Comparison of ENCODE assay signal across 7 mouse cellular contexts in genomic region chr11:87404111-87404853, GRCm38 (mm10). TPM values are rescaled to one million over a fixed set of nuclear protein-coding genes. Genes with fewer than 3 reads are reported as not detected.
DNase-seq lines count a peak whose midpoint lies in the region; ATAC-seq and TF ChIP-seq lines count a peak whose summit lies in the region.

No protein-coding gene starts in this region.

- H3K27me3 ChIP-seq in embryonic facial prominence, embryonic 12.5 days: no peaks in the 10 kb centered on the region
- no peaks in the 10 kb centered on the region for H3K27me3 ChIP-seq in heart, adult 2 months (ENCODE audit: control insufficient read depth, insufficient read depth, low read length)
- H3K27me3 ChIP-seq in limb, embryonic 13.5 days: no peaks in the 10 kb centered on the region
- H3K27me3 ChIP-seq in midbrain, embryonic 16.5 days (ENCODE audit: control insufficient read depth, insufficient read depth, low read depth, low read length): no peaks in the 10 kb centered on the region

- H3K4me1 ChIP-seq in embryonic facial prominence, embryonic 12.5 days: peaks cover 4% of the 10 kb centered on the region; the same call in 1 of the 2 replicates
- H3K4me1 ChIP-seq in heart, adult 2 months (ENCODE audit: control insufficient read depth, insufficient read depth, low read length): no peaks in the 10 kb centered on the region
- H3K4me1 ChIP-seq in limb, embryonic 13.5 days: 0 out of 2 replicates have a peak, but pooled peaks cover 4% of the 10 kb centered on the region
- H3K4me1 ChIP-seq in midbrain, embryonic 16.5 days (ENCODE audit: control insufficient read depth, insufficient read depth, low read length): peaks cover 2% of the 10 kb centered on the region; the same call in 1 of the 2 replicates

- DNase-seq in adrenal gland, postnatal 25 days: peak; percentile 98
- peak; percentile 97 to 99 for DNase-seq in heart, adult 2 months
- peak; percentile 92 to 97 for DNase-seq in kidney, adult 8-10 months
- DNase-seq in spleen, postnatal 10 days (ENCODE audit: low spot score in 2 of 2): peak; percentile 97 to 98

- H3K36me3 ChIP-seq in embryonic facial prominence, embryonic 12.5 days: no peaks in the 10 kb centered on the region
- H3K36me3 ChIP-seq in heart, adult 2 months (ENCODE audit: control insufficient read depth, insufficient read depth, low read length): no peaks in the 10 kb centered on the region
- H3K36me3 ChIP-seq in limb, embryonic 13.5 days: peaks cover 4% of the 10 kb centered on the region
- no peaks in the 10 kb centered on the region for H3K36me3 ChIP-seq in midbrain, embryonic 16.5 days (ENCODE audit: control insufficient read depth, insufficient read depth, low read length)

- TF ChIP-seq CTCF in heart, adult 2 months (IDR thresholded peaks at IDR 0.05): peak; percentile 31

- ATAC-seq in embryonic facial prominence, embryonic 12.5 days (ENCODE audit: insufficient number of reproducible peaks, insufficient read depth, low FRiP score, low TSS enrichment): peak; percentile 76
- ATAC-seq in limb, embryonic 13.5 days (ENCODE audit: low FRiP score, low read depth): peak; percentile 91
- peak; percentile 93 for ATAC-seq in midbrain, embryonic 16.5 days

- intact Hi-C loops in heart, adult 2 months (cut with DNase I): loop anchor here (1.0 kb wide), 1 partner anchor 18 kb away; no protein-coding TSS in a partner anchor

- peak; percentile 95 for TF ChIP-seq POLR2A in heart, adult 2 months (IDR thresholded peaks at IDR 0.05; ENCODE audit: insufficient read depth, low read depth, low read length)

- no peaks in the 10 kb centered on the region for H3K9me3 ChIP-seq in embryonic facial prominence, embryonic 12.5 days
- H3K9me3 ChIP-seq in limb, embryonic 13.5 days: no peaks in the 10 kb centered on the region; the same call in 1 of the 2 replicates
- no peaks in the 10 kb centered on the region for H3K9me3 ChIP-seq in midbrain, embryonic 16.5 days (replicated peaks; ENCODE audit: control insufficient read depth, low read length, poor library complexity, severe bottlenecking)

- no peak; the same call in none of the 2 replicates for TF ChIP-seq EP300 in heart, adult 2 months (IDR thresholded peaks at IDR 0.05; ENCODE audit: insufficient read depth, low read depth, low read length)

- peak overlapping the region; percentile 55 for H3K9ac ChIP-seq in embryonic facial prominence, embryonic 12.5 days
- peak overlapping the region; percentile 79 for H3K9ac ChIP-seq in heart, adult 2 months (ENCODE audit: low read depth, low read length)
- H3K9ac ChIP-seq in limb, embryonic 13.5 days: peak overlapping the region; percentile 77
- H3K9ac ChIP-seq in midbrain, embryonic 16.5 days (ENCODE audit: low read depth, low read length): peak overlapping the region; percentile 74

- WGBS in embryonic facial prominence, embryonic 12.5 days: 2% methylated on average over 58 of the region's 58 CpGs
- WGBS in heart, adult 2 months: 1% methylated on average over 58 of the region's 58 CpGs
- 3% methylated on average over 56 of the region's 58 CpGs for WGBS in limb, embryonic 13.5 days
- 2% methylated on average over 58 of the region's 58 CpGs for WGBS in midbrain, embryonic 16.5 days

- peak overlapping the region; percentile 93 for H3K27ac ChIP-seq in embryonic facial prominence, embryonic 12.5 days
- H3K27ac ChIP-seq in heart, adult 2 months: peak overlapping the region; percentile 89
- H3K27ac ChIP-seq in limb, embryonic 13.5 days: peak overlapping the region; percentile 94
- H3K27ac ChIP-seq in midbrain, embryonic 16.5 days (ENCODE audit: low read length): peak overlapping the region; percentile 87

- H3K4me2 ChIP-seq in embryonic facial prominence, embryonic 12.5 days (replicated peaks): peak overlapping the region; percentile 52
- peak overlapping the region; percentile 66 for H3K4me2 ChIP-seq in limb, embryonic 13.5 days (replicated peaks)
- H3K4me2 ChIP-seq in midbrain, embryonic 16.5 days (ENCODE audit: low read length): peak overlapping the region; percentile 50

- no peaks in the 10 kb centered on the region for H3K79me2 ChIP-seq in heart, adult 2 months (replicated peaks; ENCODE audit: control insufficient read depth, insufficient read depth, low read length)

- H3K4me3 ChIP-seq in embryonic facial prominence, embryonic 12.5 days: peak overlapping the region; percentile 46
- H3K4me3 ChIP-seq in heart, adult 2 months: peak overlapping the region; percentile 74
- peak overlapping the region; percentile 63 for H3K4me3 ChIP-seq in limb, embryonic 13.5 days
- peak overlapping the region; percentile 48 for H3K4me3 ChIP-seq in midbrain, embryonic 16.5 days (ENCODE audit: low read depth, low read length)

RNA-seq across cellular contexts. Expression of gene Rad51c, which starts 0.5 kb away (rescaled TPM):
- 2.0 and 3.2 TPM in 2 replicates for total RNA-seq in adrenal gland, postnatal 25 days (2021)
- 10.6 TPM in 2 replicates for polyA plus RNA-seq in embryonic facial prominence, embryonic 12.5 days (2016; fragmentation: Nextera tagmentation; extraction: Ambion mirVana)
- total RNA-seq in heart, adult 2 months (2021): 1 to 10 TPM in 1 of 2 experiments, under 1 TPM in 1; 0.89 to 1.7 TPM
- 0.35 and 0.97 TPM in 2 replicates for polyA plus RNA-seq in heart, adult 2 months (2012; rRNA removed)
- 10.0 and 10.2 TPM in 2 replicates for polyA plus RNA-seq in limb, embryonic 13.5 days (2015; fragmentation: Nextera tagmentation; extraction: Ambion mirVana)
- polyA plus RNA-seq in midbrain, embryonic 16.5 days (2015; fragmentation: Nextera tagmentation; extraction: Ambion mirVana): 3.6 and 4.0 TPM in 2 replicates

RNA-seq across cellular contexts. Expression of gene Tex14, which starts 0.6 kb away (rescaled TPM):
- total RNA-seq in adrenal gland, postnatal 25 days (2021): 0.19 and 1.1 TPM in 2 replicates
- 0.64 and 0.99 TPM in 2 replicates for polyA plus RNA-seq in embryonic facial prominence, embryonic 12.5 days (2016; fragmentation: Nextera tagmentation; extraction: Ambion mirVana)
- under 1 TPM in 1 of 2 experiments, not detected in 1; 0.23 TPM for total RNA-seq in heart, adult 2 months (2021)
- polyA plus RNA-seq in heart, adult 2 months (2012; rRNA removed): 0.08 and 0.35 TPM in 2 replicates
- polyA plus RNA-seq in limb, embryonic 13.5 days (2015; fragmentation: Nextera tagmentation; extraction: Ambion mirVana): 0.93 and 1.3 TPM in 2 replicates
- polyA plus RNA-seq in midbrain, embryonic 16.5 days (2015; fragmentation: Nextera tagmentation; extraction: Ambion mirVana): 0.29 and 0.39 TPM in 2 replicates

RNA-seq across cellular contexts. Expression of gene Ppm1e, which starts 45.5 kb away (rescaled TPM):
- 24.3 and 28.3 TPM in 2 replicates for total RNA-seq in adrenal gland, postnatal 25 days (2021)
- 4.1 and 4.3 TPM in 2 replicates for polyA plus RNA-seq in embryonic facial prominence, embryonic 12.5 days (2016; fragmentation: Nextera tagmentation; extraction: Ambion mirVana)
- 1 to 10 TPM; 6.3 to 6.9 TPM for total RNA-seq in heart, adult 2 months (2021)
- 1.8 and 4.4 TPM in 2 replicates for polyA plus RNA-seq in heart, adult 2 months (2012; rRNA removed)
- 2.1 TPM in 2 replicates for polyA plus RNA-seq in limb, embryonic 13.5 days (2015; fragmentation: Nextera tagmentation; extraction: Ambion mirVana)
- polyA plus RNA-seq in midbrain, embryonic 16.5 days (2015; fragmentation: Nextera tagmentation; extraction: Ambion mirVana): 24.1 and 25.8 TPM in 2 replicates

Comparison
In these comparisons a context has a peak if more than half of its experiments do, and no peak if none do; other contexts are left out.
1. Peak in every context shown above with its lines: DNase-seq, ATAC-seq, H3K4me3 ChIP-seq and H3K27ac ChIP-seq.